Mouse (Mus musculus) megakaryocyte, embryonic 14.5 days (primary cell): ENCODE measurements at regions not wholly inside any gene's neighbourhood (a gene's known extent, or its start where the extent isn't known, plus 50 kb on each side); places are given as distances from the start of the nearest gene placed in this dataset.

Experiments
- FLI1 ChIP-seq: IDR thresholded peaks from 2 replicates; pipeline ENCODE4 v1.6.1; 2012; ENCODE audit warnings: low read length, inconsistent platforms, mixed read lengths
- GATA1 ChIP-seq: IDR thresholded peaks from 3 replicates; pipeline ENCODE4 v1.6.1; 2012; ENCODE audit warnings: mixed read lengths, low read length, inconsistent platforms, borderline replicate concordance

DNA sequence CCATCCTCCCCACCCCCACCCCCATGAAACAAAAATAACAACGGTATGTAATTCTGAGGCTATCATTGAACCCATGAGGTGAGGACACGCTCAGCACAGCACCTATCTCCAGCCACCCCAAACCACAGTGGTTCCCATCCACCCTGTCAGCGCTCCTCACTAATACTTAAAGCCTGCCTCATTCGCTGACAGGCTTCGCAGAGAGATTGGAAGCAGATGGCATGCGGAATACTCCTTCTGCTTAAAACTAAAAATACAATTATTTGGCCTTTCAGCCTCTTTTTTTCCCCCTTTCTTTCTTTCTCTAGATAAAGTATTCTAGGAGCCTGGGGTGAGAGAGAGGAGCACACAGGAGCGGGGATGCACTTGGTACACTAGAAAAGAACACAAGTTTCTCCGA, 199.9 kb downstream of the Prdm2 start:
- TF ChIP-seq GATA1 (no peak), FLI1 (no peak)
